Mouse (Mus musculus): ENCODE measurements at regions not wholly inside any gene's neighbourhood (a gene's known extent, or its start where the extent isn't known, plus 50 kb on each side); places are given as distances from the start of the nearest gene placed in this dataset.

DNA sequence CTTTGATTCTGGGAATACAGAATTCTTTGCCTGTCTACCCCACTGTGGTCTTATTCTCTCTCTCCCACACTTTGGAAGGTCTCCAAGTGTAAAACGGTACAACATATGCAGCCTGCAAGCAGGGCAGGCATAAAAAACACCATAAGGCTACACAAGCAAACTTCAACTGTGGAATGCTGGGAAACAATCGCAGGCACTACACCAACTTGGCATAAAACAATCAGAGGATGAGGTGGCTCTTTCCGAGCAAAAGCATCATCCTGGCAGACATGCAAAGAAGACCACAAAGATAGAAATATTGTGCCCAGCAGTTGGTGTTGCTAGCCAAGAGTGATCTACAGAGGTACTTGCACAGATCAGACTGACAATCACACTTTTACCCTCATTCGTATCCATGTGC lies 88.0 kb upstream of the Galnt5 start:
- peak; percentile 69 for DNase-seq (ENCODE audit: low spot score)

DNA sequence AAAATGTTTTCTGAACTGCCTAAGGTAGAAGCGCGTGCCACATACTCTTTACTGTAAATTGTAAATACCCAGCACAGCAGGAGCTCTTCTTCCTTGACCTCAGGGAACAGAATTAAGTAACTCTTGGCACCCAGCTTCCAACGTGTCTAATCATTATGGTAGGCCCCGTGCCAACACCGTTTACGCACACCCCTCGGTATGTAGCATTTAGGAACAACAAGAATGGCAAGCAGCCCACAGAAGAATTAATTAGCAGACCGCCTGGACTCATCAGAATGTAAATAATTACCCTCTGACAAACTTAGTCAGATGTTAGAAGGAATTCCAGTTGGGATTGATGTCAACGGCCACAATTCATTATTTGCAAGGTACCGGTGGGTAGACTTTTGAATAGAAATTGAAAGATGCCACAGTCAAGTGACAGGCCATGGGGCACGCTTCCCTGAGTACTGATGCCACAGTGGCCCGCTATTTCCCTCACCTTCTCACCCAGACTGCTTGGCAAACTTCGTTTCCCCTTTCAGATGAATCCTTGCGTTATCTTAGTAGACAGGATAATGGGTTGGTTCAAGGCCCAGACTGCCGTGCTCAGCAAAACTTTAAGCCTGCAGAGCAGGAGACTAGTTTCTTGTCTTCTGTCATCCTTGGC lies 81.2 kb upstream of the Galnt5 start:
- no peak for DNase-seq (ENCODE audit: low spot score)

DNA sequence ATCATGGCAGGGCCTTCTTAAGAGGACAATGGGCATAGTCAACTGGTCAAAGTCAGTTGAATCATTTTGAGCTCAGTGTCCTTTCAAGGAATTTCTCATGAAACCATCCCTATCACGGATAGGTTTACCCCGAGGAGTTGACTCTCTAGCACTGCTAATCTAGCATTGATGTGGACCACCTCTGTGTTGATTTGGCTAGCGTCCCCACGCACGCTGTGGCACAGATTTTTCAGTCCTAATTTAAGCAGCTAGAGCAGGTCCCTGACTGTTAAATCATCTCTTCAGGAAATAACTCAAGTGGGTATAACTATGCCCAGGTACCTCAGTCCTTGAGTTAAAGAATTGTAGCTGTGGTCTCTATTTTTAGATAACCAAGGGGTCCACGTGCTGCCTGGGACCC lies 80.0 kb upstream of the Galnt5 start:
- DNase-seq (ENCODE audit: low spot score) = no peak

DNA sequence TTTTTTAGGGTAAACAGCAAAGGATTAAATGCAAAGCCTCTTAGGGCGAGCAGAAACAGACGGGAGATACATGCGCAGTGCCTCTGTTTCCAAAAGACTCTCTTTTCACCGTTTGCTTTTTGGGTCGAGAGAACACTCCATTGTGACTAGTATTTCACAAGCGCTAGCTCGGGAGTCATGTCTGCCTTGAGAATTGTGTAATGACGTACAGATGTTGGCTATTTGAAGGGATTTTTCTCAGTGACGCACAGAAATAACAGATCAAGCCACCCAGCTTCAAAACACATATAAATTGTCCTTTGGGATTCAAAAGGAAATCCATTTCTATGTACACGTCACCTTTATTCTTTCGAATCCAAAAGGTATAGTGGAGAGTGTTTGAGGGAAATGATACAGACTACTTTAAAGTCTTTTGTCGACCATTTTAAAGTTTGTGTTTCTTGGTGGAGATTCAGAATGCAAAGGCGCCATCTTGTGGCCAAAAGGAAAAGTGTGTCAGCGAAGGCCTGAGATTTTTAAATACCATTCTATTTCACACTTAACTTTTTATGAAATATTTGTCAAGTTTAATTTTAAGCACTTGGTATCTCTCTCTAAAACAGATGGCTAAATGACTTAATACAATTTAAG lies 78.5 kb upstream of the Galnt5 start:
- DNase-seq (ENCODE audit: low spot score) = peak; percentile 63

DNA sequence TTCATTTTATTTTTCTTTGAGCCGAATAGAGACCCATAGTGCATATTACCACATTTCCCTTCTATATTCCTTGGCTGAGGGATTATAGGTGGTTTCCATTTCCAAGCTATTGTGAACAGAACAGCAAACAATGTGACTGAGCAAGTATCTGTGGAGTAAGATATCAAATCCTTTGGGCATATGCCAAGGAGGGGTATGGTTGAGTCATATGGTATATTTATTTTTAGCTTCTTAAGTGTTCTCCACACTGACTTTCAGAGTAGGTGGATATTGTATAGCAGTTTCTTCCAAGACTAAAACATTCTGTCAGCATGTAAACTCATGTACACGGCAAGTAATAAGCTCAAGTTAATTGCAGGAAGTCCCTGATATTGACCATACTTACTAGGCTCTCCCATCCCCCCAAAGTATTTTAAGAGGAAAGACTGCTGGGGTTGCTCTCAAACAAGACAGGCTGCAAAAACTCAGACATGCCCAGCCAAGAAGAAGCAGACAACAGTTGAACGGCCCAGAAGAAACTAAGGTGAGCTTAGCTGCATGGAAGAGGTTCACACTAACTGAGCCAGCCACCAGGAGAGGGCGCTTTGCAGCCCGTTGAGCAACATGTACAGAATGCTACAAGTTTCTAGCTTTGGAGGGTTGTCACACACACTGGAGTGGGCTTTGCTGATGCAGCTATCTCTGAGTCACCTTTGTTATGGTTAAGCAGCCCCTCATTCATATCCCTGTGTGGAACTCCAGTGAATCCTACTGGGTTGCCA lies 63.4 kb upstream of the Galnt5 start:
- DNase-seq (ENCODE audit: low spot score) = no peak

Measured in layer of hippocampus, adult 9-10 months (tissue).